Mouse (Mus musculus): ENCODE measurements around the gene Gstp2.

- TF ChIP-seq CTCF (IDR thresholded peaks at IDR 0.05; ENCODE audit: extremely low read depth, insufficient read depth, low read length) (no peak), POLR2A (IDR thresholded peaks at IDR 0.05; ENCODE audit: extremely low read depth, insufficient read depth, low read length) (no peak)
Measured at GRCm38 (mm10) chr19:4094774-4095303, 49.0 kb upstream of the Gstp2 start.

All from cortical plate, adult 2 months (tissue).